Mouse (Mus musculus): ENCODE measurements around the gene Sox1. TPM values are rescaled to one million over a fixed set of nuclear protein-coding genes. Genes with fewer than 3 reads are reported as not detected.

Gene Sox1
- polyA plus RNA-seq, 1 experiment = not detected

- TF ChIP-seq POLR2A (IDR thresholded peaks at IDR 0.05; ENCODE audit: borderline replicate concordance, control insufficient read depth, low read depth, low read length) (no peak), CTCF (IDR thresholded peaks at IDR 0.05; ENCODE audit: control insufficient read depth, insufficient read depth, low read length) (no peak)
- Histone ChIP-seq H3K27ac (ENCODE audit: control insufficient read depth, insufficient read depth, low read depth, low read length, poor library complexity) (no peak overlapping the region), H3K4me1 (ENCODE audit: control insufficient read depth, insufficient read depth, low read length) (no peaks in the 10 kb centered on the region), H3K4me3 (replicated peaks; ENCODE audit: control insufficient read depth, low read depth, low read length) (no peak overlapping the region)
- WGBS = 22% methylated on average over 1 of the region's 1 CpGs
Measured at GRCm38 (mm10) chr8:12392801-12393200, 2.3 kb upstream of the Sox1 start.

DNA sequence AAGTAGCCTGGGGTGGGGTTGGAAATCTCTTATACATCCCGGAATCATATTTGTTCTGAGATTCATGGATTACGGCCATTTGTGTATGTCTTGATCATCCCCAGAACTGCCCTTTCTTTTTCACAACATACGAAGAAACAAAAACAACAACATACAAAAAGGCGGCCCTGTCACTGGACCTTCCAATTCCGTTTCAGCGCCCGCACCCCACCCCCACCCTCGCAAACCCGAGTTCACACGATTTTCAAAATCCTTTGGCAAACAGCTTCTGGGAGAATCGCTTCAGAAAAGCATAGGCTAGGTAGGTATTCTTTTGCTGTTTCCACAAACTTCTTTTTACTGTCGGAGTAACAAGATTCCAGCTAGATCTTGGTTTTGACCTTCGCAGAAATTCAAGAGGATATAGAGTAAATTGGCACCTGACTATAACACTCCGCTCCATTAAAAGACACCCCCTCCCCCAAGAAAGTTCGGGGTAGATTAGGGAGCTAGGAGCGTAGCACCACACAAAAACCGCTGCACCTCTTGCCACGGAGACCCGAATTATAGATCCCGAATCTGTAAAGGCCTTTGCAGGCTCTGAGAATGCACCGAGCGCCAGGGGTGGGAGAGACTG, 602 bp upstream of the Sox1 start:
- 5% methylated on average over 22 of the region's 22 CpGs for WGBS

GRCm38 (mm10) chr8:12396501-12397345, 1.6 kb downstream of the Sox1 start:
- TF ChIP-seq POLR2A (IDR thresholded peaks at IDR 0.05; ENCODE audit: borderline replicate concordance, control insufficient read depth, low read depth, low read length) (no peak), CTCF (IDR thresholded peaks at IDR 0.05; ENCODE audit: control insufficient read depth, insufficient read depth, low read length) (no peak)
- H3K4me3 ChIP-seq (replicated peaks; ENCODE audit: control insufficient read depth, low read depth, low read length) = no peak overlapping the region

More for the DNA sequence above, 602 bp upstream of the Sox1 start:
- Histone ChIP-seq H3K4me3 (replicated peaks; ENCODE audit: control insufficient read depth, low read depth, low read length) (no peak overlapping the region), H3K4me1 (ENCODE audit: control insufficient read depth, insufficient read depth, low read length) (no peaks in the 10 kb centered on the region), H3K27ac (ENCODE audit: control insufficient read depth, insufficient read depth, low read depth, low read length, poor library complexity) (no peak overlapping the region)
- TF ChIP-seq CTCF (IDR thresholded peaks at IDR 0.05; ENCODE audit: control insufficient read depth, insufficient read depth, low read length) (no peak), POLR2A (IDR thresholded peaks at IDR 0.05; ENCODE audit: borderline replicate concordance, control insufficient read depth, low read depth, low read length) (no peak)

GRCm38 (mm10) chr8:12397346-12397925, 2.3 kb downstream of the Sox1 start:
- 2% methylated on average over 59 of the region's 59 CpGs for WGBS
- no peak for TF ChIP-seq CTCF (IDR thresholded peaks at IDR 0.05; ENCODE audit: control insufficient read depth, insufficient read depth, low read length)
- no peak for TF ChIP-seq POLR2A (IDR thresholded peaks at IDR 0.05; ENCODE audit: borderline replicate concordance, control insufficient read depth, low read depth, low read length)
- no peaks in the 10 kb centered on the region for H3K4me1 ChIP-seq (ENCODE audit: control insufficient read depth, insufficient read depth, low read length)
- H3K4me3 ChIP-seq (replicated peaks; ENCODE audit: control insufficient read depth, low read depth, low read length) = no peak overlapping the region
- no peak overlapping the region for H3K27ac ChIP-seq (ENCODE audit: control insufficient read depth, insufficient read depth, low read depth, low read length, poor library complexity)

More at GRCm38 (mm10) chr8:12396501-12397345, 1.6 kb downstream of the Sox1 start:
- no peaks in the 10 kb centered on the region for H3K4me1 ChIP-seq (ENCODE audit: control insufficient read depth, insufficient read depth, low read length)
- no peak overlapping the region; the same call in 1 of the 2 replicates for H3K27ac ChIP-seq (ENCODE audit: control insufficient read depth, insufficient read depth, low read depth, low read length, poor library complexity)
- 2% methylated on average over 113 of the region's 118 CpGs for WGBS

- no peaks in the 10 kb centered on the region for H3K4me1 ChIP-seq (ENCODE audit: control insufficient read depth, insufficient read depth, low read length)
- TF ChIP-seq CTCF (IDR thresholded peaks at IDR 0.05; ENCODE audit: control insufficient read depth, insufficient read depth, low read length) = no peak
- TF ChIP-seq POLR2A (IDR thresholded peaks at IDR 0.05; ENCODE audit: borderline replicate concordance, control insufficient read depth, low read depth, low read length) = no peak
- no peak overlapping the region for H3K27ac ChIP-seq (ENCODE audit: control insufficient read depth, insufficient read depth, low read depth, low read length, poor library complexity)
- H3K4me3 ChIP-seq (replicated peaks; ENCODE audit: control insufficient read depth, low read depth, low read length) = no peak overlapping the region
- WGBS = 7% methylated on average over 21 of the region's 21 CpGs
Measured at GRCm38 (mm10) chr8:12398011-12398945, 3.2 kb downstream of the Sox1 start.

DNA sequence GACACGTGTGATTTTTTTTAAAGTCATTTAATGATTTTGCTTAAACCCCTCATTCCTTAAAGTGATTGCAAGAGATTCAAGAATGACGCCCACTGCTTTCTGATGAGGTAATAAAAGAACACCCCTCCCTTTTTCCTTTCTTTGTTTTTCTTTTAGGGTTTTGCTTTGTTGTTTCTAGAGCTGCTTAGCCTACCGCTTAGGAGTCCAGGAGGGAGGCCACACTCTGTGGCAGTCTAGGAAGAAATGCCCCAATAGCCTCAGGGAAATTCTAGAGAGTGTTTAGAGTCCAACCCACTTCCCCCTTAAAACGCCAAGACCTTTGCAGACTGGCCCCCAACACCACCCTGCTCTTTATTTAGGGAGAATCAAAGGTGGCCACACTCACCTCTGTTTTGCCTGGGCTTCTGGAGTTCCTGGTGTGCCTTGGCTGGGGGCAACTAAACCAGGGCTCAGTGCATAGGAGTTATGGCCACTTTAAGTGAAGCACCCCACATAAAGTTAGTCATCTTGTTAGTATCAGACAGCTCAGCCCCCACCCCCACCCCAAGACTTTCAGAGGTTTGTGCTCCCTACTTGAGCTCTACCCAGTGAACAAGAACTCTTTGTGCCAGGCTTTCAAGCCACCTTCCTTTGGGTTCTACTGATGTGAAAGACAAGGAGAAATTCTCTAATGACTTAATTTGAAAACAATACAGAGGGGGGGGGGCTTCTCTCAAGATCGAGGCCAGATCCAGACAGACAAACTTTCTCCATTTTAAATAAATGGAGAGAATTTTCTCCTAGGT, 4.5 kb downstream of the Sox1 start:
- Histone ChIP-seq H3K4me1 (ENCODE audit: control insufficient read depth, insufficient read depth, low read length) (no peaks in the 10 kb centered on the region), H3K4me3 (replicated peaks; ENCODE audit: control insufficient read depth, low read depth, low read length) (no peak overlapping the region), H3K27ac (ENCODE audit: control insufficient read depth, insufficient read depth, low read depth, low read length, poor library complexity) (no peak overlapping the region)
- TF ChIP-seq POLR2A (IDR thresholded peaks at IDR 0.05; ENCODE audit: borderline replicate concordance, control insufficient read depth, low read depth, low read length) (no peak), CTCF (IDR thresholded peaks at IDR 0.05; ENCODE audit: control insufficient read depth, insufficient read depth, low read length) (no peak)
- WGBS = 12% methylated on average over 5 of the region's 5 CpGs

All from bone marrow, adult 2 months (tissue).